Mouse (Mus musculus) midbrain, postnatal 0 days (tissue): ENCODE measurements around the gene Pnliprp2. TPM values are rescaled to one million over a fixed set of nuclear protein-coding genes. Genes with fewer than 3 reads are reported as not detected.

Source experiments
- ATAC-seq: fragments of 200-750 bp; cut with Nextera tagmentation; 2 replicates; pipeline ENCODE4 v1.8.0; 2017; ENCODE audit warnings: moderate number of reproducible peaks, mild to moderate bottlenecking, moderate TSS enrichment, moderate library complexity; ENCODE audit not compliant: low FRiP score
- DNase-seq: peaks from one replicate; pipeline ENCODE4 v3.0.0-alpha.2; 2015; ENCODE audit warnings: low spot score
- H3K27ac ChIP-seq: fragments of 300-500 bp; sonication (generic); 2 replicates; pipeline ENCODE4 v1.5.1; 2014; ENCODE audit warnings: low read depth, mild to moderate bottlenecking, low read length, mixed read lengths
- H3K27me3 ChIP-seq: fragments of 300-500 bp; sonication (generic); 2 replicates; pipeline ENCODE4 v1.6.1; 2014; ENCODE audit warnings: low read length, control low read depth, mixed read lengths; ENCODE audit not compliant: insufficient read depth
- H3K36me3 ChIP-seq: fragments of 300-500 bp; sonication (generic); 2 replicates; pipeline ENCODE4 v1.6.1; 2014; ENCODE audit warnings: low read length, control low read depth, mixed read lengths; ENCODE audit not compliant: insufficient read depth
- H3K4me1 ChIP-seq: fragments of 300-500 bp; sonication (generic); 2 replicates; pipeline ENCODE4 v1.6.1; 2014; ENCODE audit warnings: mild to moderate bottlenecking, control low read depth, antibody characterized with exemption, low read length, mixed read lengths; ENCODE audit not compliant: insufficient read depth
- H3K4me2 ChIP-seq: fragments of 300-500 bp; sonication (generic); 2 replicates; pipeline ENCODE4 v1.6.1; 2014; ENCODE audit warnings: low read depth, mild to moderate bottlenecking, low read length, mixed read lengths; ENCODE audit not compliant: poor library complexity, severe bottlenecking
- H3K4me3 ChIP-seq: fragments of 300-500 bp; sonication (generic); 2 replicates; pipeline ENCODE4 v1.5.1; 2014; ENCODE audit warnings: low read depth, mild to moderate bottlenecking, low read length, moderate library complexity
- H3K9ac ChIP-seq: fragments of 300-500 bp; sonication (generic); replicated peaks from 2 replicates; pipeline ENCODE4 v1.6.1; 2014; ENCODE audit warnings: mild to moderate bottlenecking, low read length, moderate library complexity, mixed read lengths; ENCODE audit not compliant: poor library complexity, severe bottlenecking
- H3K9me3 ChIP-seq: fragments of 300-500 bp; sonication (generic); 2 replicates; pipeline ENCODE4 v1.6.1; 2016; ENCODE audit warnings: low read length, control low read depth
- CTCF ChIP-seq: IDR thresholded peaks from 2 replicates; pipeline ENCODE4 v1.5.1; 2016; ENCODE audit warnings: antibody characterized with exemption, mild to moderate bottlenecking
- WGBS: fragments of 180-500 bp; shearing (Covaris S2); extraction: QIAGEN DNeasy Blood & Tissue Kit; methylation state at CpG from one replicate; pipeline ENCODE4 v1.1.7; 2014; 5-methylcytosine and 5-hydroxymethylcytosine counted together
- polyA plus RNA-seq: library from polyadenylated mRNA; unstranded; fragments of >200 nt; fragmentation: Nextera tagmentation; extraction: Ambion mirVana; gene quantifications from 2 replicates; pipeline ENCODE4 v1.2.1, GENCODE M21; 2015
- total RNA-seq: library from RNA; depleted of rRNA; stranded (reverse); fragments of >200 nt; gene quantifications from 2 replicates; pipeline ENCODE4 v1.2.3, GENCODE M21; 2014; rRNA removed

Gene Pnliprp2
- total RNA-seq (0.27 TPM in 1 of 2 replicates, not detected in the other), polyA plus RNA-seq (not detected in 2 replicates)

- H3K9me3 ChIP-seq: no peaks in the 10 kb centered on the region
- no peak within 1 kb of the TSS for H3K4me2 ChIP-seq
- H3K9ac ChIP-seq: no peak within 1 kb of the TSS
- no peaks in the 10 kb centered on the region for H3K27me3 ChIP-seq
- TF ChIP-seq CTCF: no peak
- no peaks in the 10 kb centered on the region for H3K4me1 ChIP-seq
- DNase-seq (no peak), ATAC-seq (no peak)
- WGBS: 72% methylated on average over 9 of the region's 9 CpGs
- no peaks in the 10 kb centered on the region for H3K36me3 ChIP-seq
- no peak within 1 kb of the TSS for H3K4me3 ChIP-seq
- no peak within 1 kb of the TSS for H3K27ac ChIP-seq
Observed at GRCm38 (mm10) chr19:58759423-58759822, at the start of gene Pnliprp2. Gene Pnliprp2, plus strand, starts transcription at chr19:58759719.

- Histone ChIP-seq H3K9me3 (no peaks in the 10 kb centered on the region), H3K9ac (no peak overlapping the region), H3K36me3 (no peaks in the 10 kb centered on the region), H3K4me2 (no peak overlapping the region), H3K4me1 (no peaks in the 10 kb centered on the region), H3K27me3 (no peaks in the 10 kb centered on the region), H3K4me3 (no peak overlapping the region), H3K27ac (no peak overlapping the region)
- no peak for ATAC-seq
- TF ChIP-seq CTCF: no peak
- DNase-seq: no peak
- WGBS: 84% methylated on average over 4 of the region's 4 CpGs
Observed at GRCm38 (mm10) chr19:58717925-58718324, 41.6 kb upstream of the Pnliprp2 start.

- DNase-seq: no peak
- no peak for TF ChIP-seq CTCF
- Histone ChIP-seq H3K4me2 (no peak overlapping the region), H3K9ac (no peak overlapping the region), H3K27me3 (no peaks in the 10 kb centered on the region), H3K9me3 (no peaks in the 10 kb centered on the region), H3K36me3 (no peaks in the 10 kb centered on the region), H3K4me1 (no peaks in the 10 kb centered on the region), H3K4me3 (no peak overlapping the region), H3K27ac (no peak overlapping the region)
- ATAC-seq: no peak
Observed at GRCm38 (mm10) chr19:58720439-58720838, 39.1 kb upstream of the Pnliprp2 start.

GRCm38 (mm10) chr19:58726551-58726950, 33.0 kb upstream of the Pnliprp2 start:
- Histone ChIP-seq H3K4me3 (no peak overlapping the region), H3K9me3 (no peaks in the 10 kb centered on the region), H3K36me3 (no peaks in the 10 kb centered on the region), H3K4me2 (no peak overlapping the region), H3K4me1 (no peaks in the 10 kb centered on the region), H3K27me3 (no peaks in the 10 kb centered on the region), H3K9ac (no peak overlapping the region), H3K27ac (no peak overlapping the region)
- WGBS: 90% methylated on average over 5 of the region's 5 CpGs
- ATAC-seq: no peak
- no peak for DNase-seq
- no peak for TF ChIP-seq CTCF

GRCm38 (mm10) chr19:58727756-58728155, 31.8 kb upstream of the Pnliprp2 start:
- no peaks in the 10 kb centered on the region for H3K9me3 ChIP-seq
- TF ChIP-seq CTCF: no peak
- ATAC-seq (no peak), DNase-seq (no peak)
- no peaks in the 10 kb centered on the region for H3K4me1 ChIP-seq
- no peak overlapping the region for H3K27ac ChIP-seq
- H3K36me3 ChIP-seq: no peaks in the 10 kb centered on the region
- no peak overlapping the region for H3K4me2 ChIP-seq
- no peaks in the 10 kb centered on the region for H3K27me3 ChIP-seq
- WGBS: 90% methylated on average over 5 of the region's 5 CpGs
- H3K4me3 ChIP-seq: no peak overlapping the region
- no peak overlapping the region for H3K9ac ChIP-seq

GRCm38 (mm10) chr19:58728445-58729031, 31.0 kb upstream of the Pnliprp2 start, which contains the start of gene Pnliprp1:
Gene Pnliprp1, plus strand, starts transcription at chr19:58728887.
- no peak for ATAC-seq
- H3K9me3 ChIP-seq: no peaks in the 10 kb centered on the region
- no peaks in the 10 kb centered on the region for H3K36me3 ChIP-seq
- DNase-seq: no peak
- 49% methylated on average over 5 of the region's 5 CpGs for WGBS
- H3K4me3 ChIP-seq: no peak within 1 kb of the TSS
- no peaks in the 10 kb centered on the region for H3K27me3 ChIP-seq
- no peak for TF ChIP-seq CTCF
- H3K4me2 ChIP-seq: no peak within 1 kb of the TSS
- H3K4me1 ChIP-seq: no peaks in the 10 kb centered on the region
- H3K9ac ChIP-seq: no peak within 1 kb of the TSS
- no peak within 1 kb of the TSS for H3K27ac ChIP-seq
